Mouse (Mus musculus) liver, embryonic 14.5 days (tissue): Measurements from ENCODE around the gene Ccrl2.

Experiments
- CTCF ChIP-seq: IDR thresholded peaks from 2 replicates; pipeline ENCODE4 v1.5.1; 2016; ENCODE audit warnings: antibody characterized with exemption, low read depth, control low read depth
- EP300 ChIP-seq: IDR thresholded peaks from 2 replicates; pipeline ENCODE4 v1.6.1; 2016; ENCODE audit warnings: antibody characterized with exemption, low read depth

DNA sequence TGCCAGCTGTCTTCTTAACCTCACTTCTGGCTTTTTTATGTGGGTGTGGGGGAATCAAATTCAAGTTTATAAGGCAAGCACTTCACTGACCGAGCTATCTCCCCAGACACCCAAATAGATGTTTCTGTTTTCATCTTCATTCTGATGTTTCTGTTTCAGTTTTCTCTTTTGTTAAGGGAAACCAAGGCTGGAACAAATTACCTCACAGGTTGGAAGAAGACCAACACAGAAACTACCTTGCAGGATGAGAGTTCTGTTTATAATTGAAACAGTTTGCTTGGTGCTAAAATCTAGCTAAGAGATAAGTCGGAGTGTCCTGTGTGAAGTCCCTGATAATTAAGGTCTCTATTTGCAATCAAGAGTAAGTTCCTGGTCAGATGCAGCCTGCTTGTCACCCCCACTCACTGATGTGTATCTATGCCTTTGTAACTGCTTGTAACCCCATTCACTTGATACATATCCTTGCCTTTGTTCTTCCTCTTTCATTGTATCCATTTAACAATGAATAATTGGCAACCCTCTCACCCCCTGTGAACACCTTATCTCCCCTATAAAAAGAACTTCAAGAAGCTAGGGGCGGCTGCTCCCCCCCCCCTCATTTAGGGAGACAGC lies 29.8 kb upstream of the Ccrl2 start:
- TF ChIP-seq CTCF, result no peak
- TF ChIP-seq EP300, result no peak
